Mouse (Mus musculus): ENCODE data around the gene Nkapd1. TPM values are rescaled to one million over a fixed set of nuclear protein-coding genes. Genes with fewer than 3 reads are reported as not detected.

Nkapd1 gene
- total RNA-seq, 2 experiments from 2014 or later = 20.8 to 22.1 TPM

GRCm38 (mm10) chr9:50617794-50618330 lies 598 bp upstream of the Nkapd1 start:
- DNase-seq (ENCODE audit: low spot score in 2 of 2) = no peak
- no peak for TF ChIP-seq CTCF (conservative IDR thresholded peaks at IDR 0.05)
- peak overlapping the region; percentile 97 for H3K27ac ChIP-seq
- peak overlapping the region; percentile 69 for H3K4me3 ChIP-seq

DNA sequence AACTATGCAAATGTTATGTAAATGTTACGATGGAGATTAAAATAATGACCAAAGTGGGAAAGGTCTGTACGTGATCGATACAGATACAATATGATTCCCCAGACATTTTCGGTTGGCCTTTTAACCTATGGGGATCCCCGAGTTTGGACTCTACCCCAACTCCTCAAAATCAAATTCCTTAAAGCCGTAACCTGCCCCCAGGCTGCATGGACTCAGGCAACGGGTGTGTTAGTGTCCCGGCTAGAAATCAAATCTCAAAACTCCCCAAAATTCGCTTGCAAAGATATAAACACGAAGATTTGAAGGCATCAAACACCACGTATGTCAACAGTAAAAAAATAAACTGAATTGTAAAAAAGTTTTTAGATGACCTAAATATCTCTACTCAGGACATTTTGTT lies 1.1 kb downstream of the Nkapd1 start:
- no peak for TF ChIP-seq CTCF (conservative IDR thresholded peaks at IDR 0.05)
- Histone ChIP-seq H3K27ac (peak overlapping the region; percentile 97), H3K4me3 (peak overlapping the region; percentile 69)
- no peak for DNase-seq (ENCODE audit: low spot score in 2 of 2)

DNA sequence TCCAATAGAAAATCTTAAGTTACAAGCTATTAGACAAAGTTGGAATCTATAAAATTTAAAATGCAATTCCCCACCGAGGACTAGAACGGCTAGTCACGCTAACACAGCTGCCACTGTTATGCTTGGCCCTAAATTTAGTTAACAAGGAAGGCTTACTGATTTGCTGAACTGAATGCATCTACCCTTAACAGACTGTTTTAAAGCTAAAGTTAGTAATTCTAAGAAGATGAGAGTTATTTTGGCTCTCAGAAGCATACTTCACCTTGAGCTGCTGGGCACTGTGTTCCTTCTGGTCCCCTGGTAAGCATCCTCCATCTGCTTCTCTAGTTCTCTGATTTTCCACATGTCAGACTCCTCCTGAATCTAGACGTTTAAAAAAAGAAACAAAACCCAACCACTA lies 5.1 kb downstream of the Nkapd1 start:
- DNase-seq (ENCODE audit: low spot score in 2 of 2) = no peak
- TF ChIP-seq CTCF (conservative IDR thresholded peaks at IDR 0.05) = no peak
- Histone ChIP-seq H3K27ac (peak overlapping the region; percentile 16; the same call in 1 of the 2 replicates), H3K4me3 (no peak overlapping the region)

DNA sequence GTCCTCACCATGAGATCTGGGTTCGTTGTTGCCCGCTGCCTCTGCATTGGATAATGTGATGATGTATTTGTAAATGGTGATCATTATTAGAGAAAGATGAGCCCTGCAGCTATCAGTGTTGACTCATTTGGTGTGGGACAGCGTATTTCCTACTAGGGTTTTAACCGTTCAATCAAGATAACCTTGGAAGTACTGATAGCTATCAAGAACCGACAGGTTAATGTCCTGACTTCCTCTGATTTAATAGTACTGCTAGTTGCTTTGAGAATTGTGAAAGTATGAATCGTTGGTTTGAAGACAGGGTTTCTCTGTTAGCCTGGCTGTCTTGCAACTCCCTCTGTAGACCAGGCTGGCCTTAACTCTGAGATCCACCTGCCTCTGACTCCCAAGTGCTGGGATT lies 12.9 kb downstream of the Nkapd1 start:
- peak overlapping the region; percentile 96 for H3K27ac ChIP-seq
- H3K4me3 ChIP-seq = peak overlapping the region; percentile 80
- no peak for TF ChIP-seq CTCF (conservative IDR thresholded peaks at IDR 0.05)
- no peak for DNase-seq (ENCODE audit: low spot score in 2 of 2)

GRCm38 (mm10) chr9:50603998-50604324 lies 13.3 kb downstream of the Nkapd1 start:
- Histone ChIP-seq H3K4me3 (peak overlapping the region; percentile 80), H3K27ac (peak overlapping the region; percentile 96)
- no peak for DNase-seq (ENCODE audit: low spot score in 2 of 2)
- peak; percentile 31 for TF ChIP-seq CTCF (conservative IDR thresholded peaks at IDR 0.05)

DNA sequence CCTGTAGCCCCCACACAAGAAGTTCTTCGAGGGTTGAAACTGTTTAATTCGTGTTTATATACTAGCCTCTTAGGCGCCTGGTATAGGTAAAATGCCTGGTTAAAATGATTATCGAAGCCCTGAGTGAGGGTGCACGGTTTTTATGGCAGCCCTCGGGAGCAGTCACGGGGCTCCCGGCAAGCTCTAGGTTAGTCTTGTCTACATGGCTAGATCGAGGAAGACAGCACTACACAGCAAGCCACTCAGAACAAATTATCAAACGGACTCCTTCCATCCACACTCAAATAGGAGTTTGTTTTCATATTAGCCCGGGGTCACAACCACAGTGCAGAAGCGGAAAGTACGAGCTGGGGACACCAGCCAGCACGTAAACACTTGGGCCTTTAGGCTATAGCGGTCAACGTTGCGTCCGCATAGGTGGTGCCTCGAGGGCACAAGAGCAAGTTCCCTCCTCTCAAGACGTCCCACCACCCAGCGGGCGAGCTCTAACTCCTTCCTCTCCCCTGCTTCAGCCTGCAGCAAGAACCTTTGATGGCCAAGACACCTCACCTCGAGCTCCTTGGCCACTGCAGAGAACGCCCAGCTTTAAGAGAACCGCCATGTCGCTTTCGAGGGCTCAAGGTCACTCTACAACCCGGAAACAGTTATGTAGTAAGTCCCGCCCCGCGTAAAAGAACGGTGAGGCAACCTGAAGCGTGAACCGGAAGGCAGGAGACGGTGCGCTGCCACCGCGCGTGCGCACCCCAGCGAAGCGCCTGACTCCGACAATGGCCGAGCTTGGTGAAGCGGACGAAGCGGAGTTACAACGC lies 13.9 kb downstream of the Nkapd1 start, which contains the start of the genes Sdhd and Timm8b:
TSS of gene Sdhd (minus strand) at position 624 of the 809 bp plus-strand sequence.
TSS of gene Timm8b (plus strand) at position 722 of the 809 bp plus-strand sequence.
- peak within 1 kb of the TSS; percentile 96 for H3K27ac ChIP-seq
- TF ChIP-seq CTCF (conservative IDR thresholded peaks at IDR 0.05) = no peak
- H3K4me3 ChIP-seq = peak within 1 kb of the TSS; percentile 80
- peak; percentile 92 to 95 for DNase-seq (ENCODE audit: low spot score in 2 of 2)

DNA sequence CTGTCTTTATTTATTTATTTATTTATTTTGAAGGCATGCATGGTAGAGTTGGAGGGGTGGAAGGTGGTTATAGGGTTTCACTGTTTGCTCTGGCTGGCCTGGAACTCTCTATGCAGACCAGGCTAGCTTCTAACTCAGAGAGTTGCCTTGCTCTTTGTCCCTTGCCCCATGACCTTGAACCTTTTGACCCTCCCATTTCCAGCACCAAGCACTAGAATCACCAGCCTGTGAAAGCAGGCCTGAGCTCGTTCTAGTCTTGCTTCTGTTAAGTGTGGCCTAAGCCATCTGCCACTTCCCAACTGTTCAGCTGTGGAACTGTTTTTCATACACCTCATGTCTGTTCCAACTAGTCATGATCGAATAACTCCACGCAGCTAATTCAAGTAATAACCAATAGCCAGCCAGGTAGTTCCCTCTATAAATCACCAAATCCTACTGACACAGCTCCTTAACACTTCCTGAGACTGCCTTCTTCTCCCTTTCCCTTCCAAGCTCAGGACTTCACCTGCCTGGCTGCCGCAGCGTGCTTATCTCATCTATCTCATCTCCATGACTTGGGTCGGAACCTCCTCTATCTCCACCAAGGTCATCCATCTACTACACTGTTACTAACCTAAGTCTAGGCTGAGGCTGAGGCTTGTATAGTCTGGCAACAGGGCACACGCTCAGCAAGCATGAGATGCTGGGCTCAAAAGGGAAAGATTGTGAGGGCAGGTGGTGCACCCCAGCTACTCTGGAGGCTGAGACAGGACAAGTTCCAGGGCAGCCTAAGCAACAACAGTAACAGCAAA lies 15.0 kb downstream of the Nkapd1 start:
- TF ChIP-seq CTCF (conservative IDR thresholded peaks at IDR 0.05) = no peak
- Histone ChIP-seq H3K27ac (peak overlapping the region; percentile 23; the same call in 1 of the 2 replicates), H3K4me3 (peak overlapping the region; percentile 80)
- DNase-seq (ENCODE audit: low spot score in 2 of 2) = no peak

GRCm38 (mm10) chr9:50601536-50601935 lies 15.7 kb downstream of the Nkapd1 start:
- no peak overlapping the region for H3K27ac ChIP-seq
- no peak for DNase-seq (ENCODE audit: low spot score in 2 of 2)
- H3K4me3 ChIP-seq = no peak overlapping the region
- no peak for TF ChIP-seq CTCF (conservative IDR thresholded peaks at IDR 0.05)

GRCm38 (mm10) chr9:50596973-50597372 lies 20.3 kb downstream of the Nkapd1 start:
- H3K4me3 ChIP-seq = no peak overlapping the region
- TF ChIP-seq CTCF (conservative IDR thresholded peaks at IDR 0.05) = no peak
- DNase-seq (ENCODE audit: low spot score in 2 of 2) = no peak
- no peak overlapping the region for H3K27ac ChIP-seq

GRCm38 (mm10) chr9:50594794-50595417 lies 22.4 kb downstream of the Nkapd1 start:
- TF ChIP-seq CTCF (conservative IDR thresholded peaks at IDR 0.05) = no peak
- H3K4me3 ChIP-seq = no peak overlapping the region
- H3K27ac ChIP-seq = no peak overlapping the region
- DNase-seq (ENCODE audit: low spot score in 2 of 2) = no peak

DNA sequence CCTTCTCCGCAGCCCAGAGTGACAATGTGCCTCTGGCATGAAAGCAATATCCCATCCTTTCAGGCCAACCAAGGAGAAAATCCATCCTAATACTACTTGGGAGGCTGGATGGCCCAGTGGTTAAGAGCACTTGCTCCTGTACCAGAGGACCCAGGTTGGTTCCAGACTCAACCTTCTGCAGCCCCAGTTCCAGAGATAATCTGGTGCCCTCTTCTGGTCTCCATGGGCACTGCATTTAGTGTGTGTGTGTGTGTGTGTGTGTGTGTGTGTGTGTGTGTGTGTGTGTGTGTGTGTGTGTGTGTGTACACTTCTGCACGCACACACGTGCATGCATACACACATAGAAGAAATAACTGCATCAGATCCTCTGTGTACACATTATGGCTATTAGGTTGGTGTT lies 23.7 kb downstream of the Nkapd1 start:
- peak; percentile 60 for TF ChIP-seq CTCF (conservative IDR thresholded peaks at IDR 0.05)
- DNase-seq (ENCODE audit: low spot score in 2 of 2) = peak in 1 of 2 experiments; percentile 22
- no peak overlapping the region for H3K4me3 ChIP-seq
- H3K27ac ChIP-seq = no peak overlapping the region

- no peak for DNase-seq (ENCODE audit: low spot score in 2 of 2)
- no peak overlapping the region for H3K4me3 ChIP-seq
- no peak for TF ChIP-seq CTCF (conservative IDR thresholded peaks at IDR 0.05)
- H3K27ac ChIP-seq = no peak overlapping the region
Observed at GRCm38 (mm10) chr9:50592955-50593354, 24.3 kb downstream of the Nkapd1 start.
